Mouse (Mus musculus): ENCODE results near the gene Cdh5. TPM values are rescaled to one million over a fixed set of nuclear protein-coding genes. Genes with fewer than 3 reads are reported as not detected.

The Cdh5 gene
- polyA plus RNA-seq, 1 experiment from 2014 or later = 22.5 TPM

DNA sequence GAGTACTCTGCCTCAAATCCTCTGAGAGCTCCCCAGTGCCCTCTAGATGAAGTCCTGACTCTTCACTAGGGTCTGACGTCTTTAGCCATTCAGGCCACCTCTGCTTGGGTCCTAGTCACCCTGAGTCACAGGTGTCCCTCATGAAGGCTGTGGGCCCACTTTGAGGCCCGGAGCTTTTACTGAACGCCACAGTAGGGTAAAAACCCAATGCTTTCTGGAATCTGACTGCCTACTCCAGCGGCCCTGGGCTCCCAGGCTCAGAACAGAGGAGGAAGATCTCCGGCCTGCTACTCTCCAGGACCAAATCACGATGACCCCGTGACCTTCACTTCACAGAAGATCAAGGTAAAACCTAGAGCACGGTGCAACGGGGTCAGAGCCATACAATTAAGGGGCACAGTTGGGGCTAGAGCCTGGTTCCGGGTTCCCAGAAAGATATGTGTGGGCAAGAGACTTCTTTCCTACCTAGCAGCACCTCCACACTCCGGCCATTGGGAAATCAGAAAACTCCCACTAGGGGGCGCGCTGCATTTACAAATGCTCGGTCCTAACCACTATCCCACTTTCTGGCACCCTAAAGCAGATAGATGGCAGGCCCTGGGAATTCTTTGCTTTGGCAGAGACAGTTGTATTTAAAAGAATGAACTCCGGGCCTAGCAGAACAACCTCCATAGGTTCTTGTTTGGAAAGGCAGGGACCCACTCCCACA lies 44.7 kb downstream of the Cdh5 start:
- no peaks in the 10 kb centered on the region for H3K4me1 ChIP-seq
- H3K36me3 ChIP-seq = no peaks in the 10 kb centered on the region
- no peak overlapping the region for H3K27ac ChIP-seq
- WGBS = 34% methylated on average over 15 of the region's 15 CpGs
- H3K4me2 ChIP-seq (replicated peaks) = no peak overlapping the region
- no peak for ATAC-seq (ENCODE audit: insufficient number of reproducible peaks, insufficient read depth, low FRiP score, low TSS enrichment)
- no peak overlapping the region for H3K9ac ChIP-seq
- H3K27me3 ChIP-seq = no peaks in the 10 kb centered on the region; the same call in 1 of the 2 replicates
- H3K4me3 ChIP-seq = no peak overlapping the region
- H3K9me3 ChIP-seq = no peaks in the 10 kb centered on the region

DNA sequence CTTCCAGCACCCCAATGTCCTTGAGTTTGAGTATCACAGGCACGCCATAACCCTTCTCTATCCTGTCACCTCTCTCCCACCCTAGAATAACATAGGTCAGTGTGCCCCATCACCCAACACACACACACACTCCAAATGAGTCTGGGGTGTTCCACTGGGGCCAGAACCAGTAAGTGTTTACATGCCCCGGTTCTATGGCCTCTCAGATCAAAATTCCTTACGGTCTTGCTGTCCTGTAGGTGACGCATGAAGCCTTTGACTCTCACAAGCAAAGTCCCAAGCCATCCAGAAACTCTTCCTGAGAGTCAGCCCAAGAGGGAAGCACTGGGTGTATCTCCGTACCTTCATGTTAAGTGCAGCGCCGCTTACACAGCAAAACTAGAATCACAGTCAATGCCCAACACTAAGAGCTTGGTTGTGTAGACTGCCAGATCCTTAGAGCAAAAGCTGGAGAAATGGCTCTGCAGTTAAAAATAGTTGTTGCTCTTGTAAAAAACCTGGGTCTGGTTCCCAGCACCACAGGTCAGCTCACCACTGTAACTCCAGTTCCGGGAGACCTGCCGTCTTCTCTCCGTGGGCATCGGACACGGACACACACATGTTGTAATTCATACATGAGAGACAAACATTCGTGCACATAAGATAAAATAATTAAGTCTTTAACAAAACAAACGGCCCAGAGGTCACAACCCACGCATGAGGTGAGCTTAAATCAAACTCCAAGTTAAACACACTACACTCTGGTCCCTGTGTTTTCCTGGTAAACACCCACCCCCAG lies 45.5 kb downstream of the Cdh5 start:
- no peaks in the 10 kb centered on the region for H3K36me3 ChIP-seq
- H3K27me3 ChIP-seq = no peaks in the 10 kb centered on the region; the same call in 1 of the 2 replicates
- H3K4me3 ChIP-seq = no peak overlapping the region
- no peak for ATAC-seq (ENCODE audit: insufficient number of reproducible peaks, insufficient read depth, low FRiP score, low TSS enrichment)
- no peaks in the 10 kb centered on the region for H3K4me1 ChIP-seq
- no peak overlapping the region for H3K27ac ChIP-seq
- H3K9me3 ChIP-seq = no peaks in the 10 kb centered on the region
- WGBS = 88% methylated on average over 15 of the region's 15 CpGs
- H3K4me2 ChIP-seq (replicated peaks) = no peak overlapping the region
- H3K9ac ChIP-seq = no peak overlapping the region

DNA sequence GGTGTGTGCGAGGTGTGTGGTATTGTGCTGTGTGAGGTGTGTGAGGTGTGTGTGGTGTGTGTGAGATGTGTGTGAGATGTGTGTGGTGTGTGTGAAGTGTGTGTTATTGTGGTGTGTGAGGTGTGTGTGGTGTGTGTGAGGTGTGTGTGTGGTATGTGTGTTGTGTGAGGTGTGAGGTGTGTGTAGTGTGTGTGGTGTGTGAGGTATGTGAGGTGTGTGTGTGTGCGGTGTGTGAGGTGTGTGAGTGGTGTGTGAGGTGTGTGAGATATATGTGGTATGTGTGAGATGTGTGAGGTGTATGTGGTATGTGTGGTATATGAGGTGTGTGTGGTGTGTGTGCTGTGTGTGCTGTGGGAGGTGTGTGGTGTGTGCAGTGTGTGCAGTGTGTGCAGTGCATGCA lies 46.5 kb downstream of the Cdh5 start:
- 0 out of 2 replicates have a peak, but pooled peaks have one; percentile 35 for ATAC-seq (ENCODE audit: insufficient number of reproducible peaks, insufficient read depth, low FRiP score, low TSS enrichment)
- WGBS = 95% methylated on average over 2 of the region's 2 CpGs
- no peaks in the 10 kb centered on the region for H3K9me3 ChIP-seq

DNA sequence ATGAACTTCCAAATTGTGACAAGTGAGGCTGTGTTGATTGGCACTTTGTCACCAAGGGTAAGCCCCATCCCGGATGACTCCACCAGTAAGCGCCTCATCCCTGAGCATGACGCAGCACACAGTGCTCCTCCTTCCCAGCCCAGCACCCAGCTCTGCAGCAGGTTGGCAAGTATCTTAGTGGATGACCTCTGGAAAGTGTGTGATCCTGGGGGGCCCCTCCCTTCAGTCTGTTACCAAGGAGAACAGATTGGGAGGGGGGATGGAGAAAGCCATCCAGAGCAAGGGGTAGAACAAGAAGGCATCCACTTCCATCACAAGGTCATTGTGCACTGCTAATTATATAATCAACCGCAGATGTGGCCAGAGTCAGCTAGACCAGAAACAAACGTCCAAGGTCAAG lies 59.3 kb downstream of the Cdh5 start:
- Histone ChIP-seq H3K27me3 (no peaks in the 10 kb centered on the region), H3K4me2 (replicated peaks) (no peak overlapping the region), H3K9me3 (no peaks in the 10 kb centered on the region), H3K4me3 (no peak overlapping the region), H3K27ac (no peak overlapping the region), H3K36me3 (no peaks in the 10 kb centered on the region), H3K9ac (no peak overlapping the region), H3K4me1 (no peaks in the 10 kb centered on the region)
- 56% methylated on average over 5 of the region's 5 CpGs for WGBS
- ATAC-seq (ENCODE audit: insufficient number of reproducible peaks, insufficient read depth, low FRiP score, low TSS enrichment) = no peak

More for the DNA sequence above, 46.5 kb downstream of the Cdh5 start:
- no peak overlapping the region for H3K4me2 ChIP-seq (replicated peaks)
- no peaks in the 10 kb centered on the region for H3K4me1 ChIP-seq
- H3K9ac ChIP-seq = no peak overlapping the region
- H3K27me3 ChIP-seq = no peaks in the 10 kb centered on the region; the same call in 1 of the 2 replicates
- no peak overlapping the region for H3K27ac ChIP-seq
- no peak overlapping the region for H3K4me3 ChIP-seq
- no peaks in the 10 kb centered on the region for H3K36me3 ChIP-seq

DNA sequence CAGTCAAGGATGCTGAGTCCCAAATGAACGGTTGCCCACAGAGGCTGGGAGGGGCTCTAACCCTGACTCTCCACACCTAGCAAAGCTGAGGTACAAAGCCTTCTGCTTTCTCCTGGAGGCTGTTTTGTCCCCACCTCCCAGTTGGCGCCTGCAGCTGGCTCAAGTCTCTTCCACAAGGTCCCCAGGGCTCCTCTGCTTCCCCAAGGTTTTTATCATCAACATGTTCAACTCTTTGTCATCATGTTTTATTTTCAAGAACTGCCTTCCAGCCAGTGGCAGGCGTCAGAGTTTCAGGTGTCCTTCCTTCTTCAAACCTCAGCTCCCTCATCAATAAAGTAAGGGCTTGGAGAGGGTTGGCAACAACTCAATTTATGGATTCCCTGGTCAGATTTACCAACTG lies 68.0 kb downstream of the Cdh5 start:
- Histone ChIP-seq H3K27ac (no peak overlapping the region), H3K27me3 (peaks cover 50% of the 10 kb centered on the region), H3K4me1 (no peaks in the 10 kb centered on the region), H3K4me2 (replicated peaks) (no peak overlapping the region), H3K9me3 (no peaks in the 10 kb centered on the region), H3K9ac (no peak overlapping the region), H3K36me3 (no peaks in the 10 kb centered on the region), H3K4me3 (no peak overlapping the region)
- 81% methylated on average over 3 of the region's 3 CpGs for WGBS
- no peak for ATAC-seq (ENCODE audit: insufficient number of reproducible peaks, insufficient read depth, low FRiP score, low TSS enrichment)

DNA sequence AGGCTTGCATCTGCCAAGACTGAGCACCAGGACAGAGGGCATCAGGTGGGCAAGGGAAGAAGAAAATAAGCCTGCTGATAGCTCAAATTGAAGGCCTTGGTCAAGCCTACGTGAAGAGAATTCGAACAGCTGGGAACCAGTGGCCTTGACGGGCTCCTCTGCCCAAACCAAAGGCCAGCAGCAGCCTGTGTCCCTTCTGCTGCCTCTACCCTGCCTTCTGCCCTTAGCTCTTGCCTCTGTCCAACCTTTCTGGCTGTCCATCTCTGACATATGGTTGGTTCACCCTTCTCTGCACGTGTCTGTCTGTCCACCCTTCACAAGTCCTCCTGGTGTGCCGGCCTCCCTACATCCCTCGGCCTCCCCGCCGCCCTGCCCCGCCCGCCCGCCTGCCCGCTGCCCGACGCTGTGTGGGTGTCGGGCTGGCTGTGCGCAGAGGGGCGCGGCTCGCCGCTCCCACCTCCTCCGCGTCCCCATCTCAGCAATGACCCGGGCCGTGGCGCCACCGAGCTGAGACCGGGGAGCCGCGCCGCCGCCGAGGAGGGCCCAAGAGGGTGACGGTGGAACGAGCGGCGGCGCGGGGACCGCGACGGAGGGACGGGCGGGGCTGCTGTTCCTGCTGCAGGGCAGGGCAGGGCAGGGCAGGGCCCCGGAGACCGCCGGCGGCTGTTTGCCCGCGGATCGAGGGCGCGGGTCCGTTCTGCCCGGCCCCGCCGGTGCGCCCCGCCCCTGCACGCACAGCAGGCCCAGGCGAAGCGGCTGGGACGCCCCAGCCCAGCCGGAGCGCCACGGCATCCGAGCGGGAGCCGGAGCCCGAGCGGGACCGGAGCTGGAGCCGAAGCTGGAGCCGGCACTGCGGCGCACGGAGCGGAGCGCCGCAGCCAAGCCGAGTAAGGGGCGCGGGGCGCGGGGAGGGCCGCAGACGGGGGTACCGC lies 69.0 kb downstream of the Cdh5 start, which contains the start of gene Bean1:
TSS of gene Bean1 (plus strand) at position 325 of the 932 bp plus-strand sequence.
- no peaks in the 10 kb centered on the region for H3K4me1 ChIP-seq
- H3K27ac ChIP-seq = no peak within 1 kb of the TSS
- no peaks in the 10 kb centered on the region for H3K36me3 ChIP-seq
- H3K9ac ChIP-seq = peak within 1 kb of the TSS; percentile 78
- 1% methylated on average over 79 of the region's 87 CpGs for WGBS
- H3K4me3 ChIP-seq = peak within 1 kb of the TSS; percentile 73
- ATAC-seq (ENCODE audit: insufficient number of reproducible peaks, insufficient read depth, low FRiP score, low TSS enrichment) = peak; percentile 76
- peak within 1 kb of the TSS; percentile 97 for H3K4me2 ChIP-seq (replicated peaks)
- H3K27me3 ChIP-seq = peaks cover 51% of the 10 kb centered on the region
- no peaks in the 10 kb centered on the region for H3K9me3 ChIP-seq

DNA sequence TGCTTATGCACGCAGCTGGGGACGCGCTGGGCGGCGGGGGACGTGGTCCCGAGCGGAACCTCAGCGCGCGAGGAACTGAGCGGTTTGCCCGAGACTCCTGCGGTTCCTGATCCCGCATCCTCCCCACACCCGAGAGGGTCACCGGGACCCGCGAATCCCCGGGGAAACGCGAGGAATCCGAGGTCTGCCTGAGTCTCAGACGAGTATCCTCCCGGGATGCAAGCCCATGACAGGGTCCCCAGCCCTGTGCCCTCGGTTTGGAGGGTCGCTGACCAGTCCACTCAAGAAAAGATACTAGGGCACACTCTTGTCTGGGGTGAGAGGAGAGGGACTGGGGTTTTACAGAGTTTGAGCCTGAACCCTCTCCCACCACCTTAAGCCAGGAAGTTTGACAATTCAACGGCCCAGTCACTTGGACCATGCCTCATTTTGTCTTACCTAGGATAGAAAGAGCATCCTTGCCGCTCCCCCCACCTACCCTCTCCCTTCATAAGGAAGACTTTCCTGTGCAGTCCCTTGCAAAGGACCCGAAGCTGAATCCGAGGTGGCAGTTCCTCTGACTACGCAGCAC lies 69.7 kb downstream of the Cdh5 start:
- Histone ChIP-seq H3K9me3 (no peaks in the 10 kb centered on the region), H3K4me3 (peak overlapping the region; percentile 73), H3K4me2 (replicated peaks) (peak overlapping the region; percentile 97), H3K9ac (peak overlapping the region; percentile 78), H3K36me3 (no peaks in the 10 kb centered on the region), H3K4me1 (no peaks in the 10 kb centered on the region), H3K27me3 (peaks cover 51% of the 10 kb centered on the region), H3K27ac (no peak overlapping the region)
- 5% methylated on average over 32 of the region's 32 CpGs for WGBS
- no peak for ATAC-seq (ENCODE audit: insufficient number of reproducible peaks, insufficient read depth, low FRiP score, low TSS enrichment)

DNA sequence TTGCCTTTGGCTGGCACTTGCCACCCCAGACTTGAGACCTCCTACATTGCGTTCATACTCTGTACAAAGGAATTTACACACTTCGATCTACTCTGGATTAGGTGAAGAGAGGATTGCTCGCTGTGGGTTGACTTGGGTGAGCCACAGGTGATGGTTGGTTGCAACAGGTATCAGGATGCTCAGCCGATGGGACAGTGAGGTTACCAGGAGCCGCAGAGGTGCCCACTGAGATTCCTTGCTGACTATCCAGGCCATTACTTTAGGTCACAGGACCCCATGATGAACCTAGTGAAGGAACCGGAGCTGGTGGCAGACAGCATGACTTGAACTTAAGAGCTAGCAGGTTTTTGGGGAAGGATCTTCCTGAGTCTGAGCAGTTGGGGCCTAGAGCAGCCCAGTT lies 71.0 kb downstream of the Cdh5 start:
- Histone ChIP-seq H3K9ac (no peak overlapping the region), H3K36me3 (no peaks in the 10 kb centered on the region), H3K4me2 (replicated peaks) (no peak overlapping the region), H3K9me3 (no peaks in the 10 kb centered on the region), H3K27me3 (peaks cover 51% of the 10 kb centered on the region), H3K4me3 (no peak overlapping the region), H3K4me1 (no peaks in the 10 kb centered on the region), H3K27ac (no peak overlapping the region)
- no peak for ATAC-seq (ENCODE audit: insufficient number of reproducible peaks, insufficient read depth, low FRiP score, low TSS enrichment)
- WGBS = 87% methylated on average over 6 of the region's 6 CpGs

DNA sequence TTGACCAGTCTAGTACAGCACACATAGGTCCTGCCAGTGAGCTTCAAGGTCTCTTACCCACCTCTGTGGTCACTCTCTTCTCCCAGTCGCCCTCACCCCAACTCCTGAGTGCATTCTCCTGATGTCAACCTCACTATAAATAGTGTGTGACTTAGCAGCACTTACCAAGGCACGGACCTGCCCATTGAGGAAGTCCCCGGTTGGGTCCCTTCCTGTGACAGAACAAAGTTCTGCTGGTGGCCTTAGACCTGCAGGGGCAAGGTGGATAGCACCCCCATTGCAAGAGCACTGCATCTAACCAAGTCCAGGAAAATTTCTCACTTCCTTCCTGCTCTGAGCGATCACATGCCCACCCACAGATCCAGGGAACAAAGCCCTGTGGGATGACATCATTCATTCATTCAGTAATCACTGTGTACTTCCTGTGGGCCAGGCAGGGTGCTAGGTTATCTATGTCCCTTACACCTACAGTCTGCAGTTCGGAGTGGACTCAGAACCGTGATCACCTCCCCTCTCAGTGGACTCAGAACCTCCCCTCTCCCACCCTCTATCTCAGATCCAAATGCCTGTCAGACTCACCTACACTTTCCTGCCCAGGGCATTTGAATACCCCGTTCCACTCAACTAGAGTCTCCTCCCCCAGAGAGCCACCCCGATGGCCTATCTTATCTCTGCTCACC lies 74.6 kb downstream of the Cdh5 start:
- Histone ChIP-seq H3K4me2 (replicated peaks) (no peak overlapping the region), H3K4me1 (no peaks in the 10 kb centered on the region), H3K9ac (no peak overlapping the region), H3K27me3 (peaks cover 31% of the 10 kb centered on the region), H3K4me3 (no peak overlapping the region), H3K27ac (no peak overlapping the region), H3K36me3 (no peaks in the 10 kb centered on the region), H3K9me3 (no peaks in the 10 kb centered on the region)
- ATAC-seq (ENCODE audit: insufficient number of reproducible peaks, insufficient read depth, low FRiP score, low TSS enrichment) = no peak
- WGBS = 75% methylated on average over 8 of the region's 8 CpGs

DNA sequence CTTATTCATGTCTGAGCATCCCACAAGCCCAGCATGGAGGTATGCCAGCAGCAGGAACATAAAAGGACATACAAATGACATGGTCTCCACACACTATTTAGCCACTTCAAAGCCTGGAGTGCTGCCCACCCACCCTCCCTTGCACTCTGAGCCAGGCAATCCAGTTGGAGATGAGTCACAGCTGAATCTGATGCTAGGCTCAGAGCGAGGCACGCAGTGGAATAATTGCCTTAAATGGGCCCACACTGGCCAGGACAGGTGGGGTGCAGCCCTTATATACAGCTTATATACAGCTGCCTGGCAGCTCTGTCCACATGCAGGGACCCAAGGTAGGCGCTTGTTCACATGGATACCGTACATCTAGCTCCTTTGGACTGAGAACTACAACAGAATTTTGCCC lies 75.6 kb downstream of the Cdh5 start:
- no peaks in the 10 kb centered on the region for H3K9me3 ChIP-seq
- no peaks in the 10 kb centered on the region for H3K36me3 ChIP-seq
- ATAC-seq (ENCODE audit: insufficient number of reproducible peaks, insufficient read depth, low FRiP score, low TSS enrichment) = no peak
- no peaks in the 10 kb centered on the region for H3K4me1 ChIP-seq
- WGBS = 78% methylated on average over 4 of the region's 4 CpGs
- H3K4me3 ChIP-seq = no peak overlapping the region
- H3K4me2 ChIP-seq (replicated peaks) = no peak overlapping the region
- H3K27me3 ChIP-seq = peaks cover 21% of the 10 kb centered on the region
- H3K9ac ChIP-seq = no peak overlapping the region
- no peak overlapping the region for H3K27ac ChIP-seq

DNA sequence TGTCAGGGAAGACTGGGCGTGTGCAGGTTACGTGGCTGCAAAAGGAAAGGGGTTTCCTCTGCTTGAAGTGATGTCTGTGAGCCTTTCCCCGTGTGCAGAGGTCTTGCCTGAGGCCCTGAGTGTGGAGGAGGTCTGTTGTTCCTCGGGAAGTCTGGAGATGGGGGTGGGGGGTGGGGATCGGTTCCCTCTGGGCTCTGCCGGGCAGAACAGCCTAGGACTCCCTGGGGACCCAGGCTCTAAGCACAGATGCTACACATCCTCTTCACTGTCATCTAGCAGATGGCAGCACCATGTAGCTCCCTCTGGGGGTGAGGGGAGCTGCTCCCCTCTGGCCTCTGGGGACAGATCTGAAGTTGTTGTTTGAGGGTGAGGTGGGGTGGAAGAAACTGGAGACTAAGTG lies 83.5 kb downstream of the Cdh5 start:
- Histone ChIP-seq H3K4me1 (peaks cover 7% of the 10 kb centered on the region; the same call in 1 of the 2 replicates), H3K9me3 (no peaks in the 10 kb centered on the region), H3K4me3 (no peak overlapping the region), H3K27ac (no peak overlapping the region), H3K9ac (no peak overlapping the region), H3K36me3 (no peaks in the 10 kb centered on the region), H3K4me2 (replicated peaks) (no peak overlapping the region), H3K27me3 (peaks cover 2% of the 10 kb centered on the region; the same call in 1 of the 2 replicates)
- 12% methylated on average over 6 of the region's 6 CpGs for WGBS
- ATAC-seq (ENCODE audit: insufficient number of reproducible peaks, insufficient read depth, low FRiP score, low TSS enrichment) = no peak
